Mouse (Mus musculus) stomach, postnatal 0 days (tissue): Measurements from ENCODE around the gene Rfxap.

Experiments
- CTCF ChIP-seq: IDR thresholded peaks from 2 replicates; pipeline ENCODE4 v1.5.1; 2016; ENCODE audit warnings: antibody characterized with exemption, low read depth, mild to moderate bottlenecking, moderate library complexity
- EP300 ChIP-seq: optimal IDR thresholded peaks from 2 replicates; pipeline ENCODE3; 2016; ENCODE audit warnings: antibody characterized with exemption

DNA sequence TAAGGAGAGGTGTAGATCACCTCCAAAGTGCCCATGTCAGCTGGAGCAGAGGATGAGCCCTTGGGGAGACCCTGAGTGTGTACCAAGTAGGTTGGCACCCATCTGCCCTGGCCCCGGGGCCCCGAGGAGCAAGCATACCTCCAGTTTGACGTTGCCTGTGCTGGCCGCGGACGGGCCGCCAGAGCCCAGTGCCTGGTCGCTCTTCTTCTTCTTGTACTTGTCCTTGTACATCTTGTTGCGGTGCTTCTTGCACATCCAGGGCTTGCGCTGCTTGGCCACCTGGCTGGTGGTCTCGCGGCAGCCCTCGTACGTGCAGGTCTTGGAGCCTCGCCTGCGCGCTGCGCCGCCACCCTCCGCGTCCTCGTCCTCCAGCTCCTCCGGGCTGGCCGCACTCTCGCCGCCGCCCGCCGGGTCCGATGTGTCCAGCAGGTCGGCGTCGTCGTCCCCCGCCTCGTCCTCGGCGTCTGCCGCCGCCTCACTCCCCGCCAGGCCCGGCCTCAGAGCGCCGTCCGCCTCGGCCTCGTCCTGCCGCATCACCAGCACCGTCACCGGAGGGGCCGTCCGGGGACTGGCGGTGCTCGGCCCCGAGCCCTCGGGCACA, 430 bp downstream of the Rfxap start:
- TF ChIP-seq CTCF (peak; percentile 14; the same call in 1 of the 2 replicates), EP300 (no peak)
